In genomic region chr6:120542061-120542460, GRCm38 (mm10) we compare ENCODE assay signal across 16 mouse cellular contexts. TPM values are rescaled to one million over a fixed set of nuclear protein-coding genes. Genes with fewer than 3 reads are reported as not detected.
DNase-seq lines count a peak whose midpoint lies in the region; ATAC-seq and TF ChIP-seq lines count a peak whose summit lies in the region.
"Had no signal": no experiment of that assay in that cellular context is flagged by ENCODE, and none has a peak within 500 bp of the region (broad histone marks: within the 10 kb centered on the region; RNA-seq: fewer than 3 reads in every experiment).

No protein-coding gene starts in this region.

- 6% methylated on average over 1 of the region's 1 CpGs for WGBS in liver, embryonic 11.5 days

- no peak overlapping the region for H3K27ac ChIP-seq in liver, embryonic 11.5 days (ENCODE audit: low read depth, low read length)
- H3K27ac ChIP-seq: heart, embryonic 10.5 days; lung, embryonic 15.5 days; midbrain, embryonic 10.5 days; neural tube, embryonic 12.5 days had no signal

- no peak overlapping the region for H3K4me2 ChIP-seq in liver, embryonic 11.5 days
- H3K4me2 ChIP-seq: lung, embryonic 15.5 days; neural tube, embryonic 12.5 days had no signal

- H3K9me3 ChIP-seq in liver, embryonic 11.5 days (ENCODE audit: control insufficient read depth, low read length), result no peaks in the 10 kb centered on the region
- peaks cover 6% of the 10 kb centered on the region for H3K9me3 ChIP-seq in G1E (replicated peaks)
- H3K9me3 ChIP-seq: heart, embryonic 10.5 days; lung, embryonic 15.5 days; midbrain, embryonic 10.5 days; neural tube, embryonic 12.5 days had no signal

- TF ChIP-seq CTCF in G1E (IDR thresholded peaks at IDR 0.05; ENCODE audit: low read depth, low read length), result 0 out of 2 replicates have a peak, but pooled peaks have one; percentile 3

- no peak overlapping the region for H3K4me3 ChIP-seq in liver, embryonic 11.5 days (ENCODE audit: low read depth, low read length)
- no peak overlapping the region for H3K4me3 ChIP-seq in G1E (ENCODE audit: low read depth, low read length)
- H3K4me3 ChIP-seq: heart, embryonic 10.5 days; lung, embryonic 15.5 days; midbrain, embryonic 10.5 days; neural tube, embryonic 12.5 days had no signal

- no peak for ATAC-seq in liver, embryonic 11.5 days (replicated peaks; ENCODE audit: low FRiP score)
- no peak for ATAC-seq in G1E (ENCODE audit: extremely low read depth, insufficient number of reproducible peaks, low FRiP score, poor library complexity, severe bottlenecking)

- H3K36me3 ChIP-seq in liver, embryonic 11.5 days (ENCODE audit: control insufficient read depth, insufficient read depth, low read length), result no peaks in the 10 kb centered on the region
- H3K36me3 ChIP-seq in G1E (replicated peaks), result no peaks in the 10 kb centered on the region
- H3K36me3 ChIP-seq: heart, embryonic 10.5 days; lung, embryonic 15.5 days; midbrain, embryonic 10.5 days; neural tube, embryonic 12.5 days had no signal

- H3K27me3 ChIP-seq in liver, embryonic 11.5 days (replicated peaks; ENCODE audit: control insufficient read depth, insufficient read depth, low read length), result no peaks in the 10 kb centered on the region
- peaks cover 16% of the 10 kb centered on the region for H3K27me3 ChIP-seq in G1E (ENCODE audit: insufficient read depth, low read length)
- H3K27me3 ChIP-seq: lung, embryonic 15.5 days; neural tube, embryonic 12.5 days had no signal

- peaks cover 10% of the 10 kb centered on the region for H3K4me1 ChIP-seq in liver, embryonic 11.5 days (replicated peaks; ENCODE audit: control insufficient read depth, insufficient read depth, low read length)
- peaks cover 12% of the 10 kb centered on the region for H3K4me1 ChIP-seq in G1E (ENCODE audit: insufficient read depth, low read depth, low read length)

- peak; percentile 21 for DNase-seq in embryo, embryonic 10.5 days (ENCODE audit: low spot score)
- no peak for DNase-seq in embryo, embryonic 11 days
- peak; percentile 54 for DNase-seq in liver
- DNase-seq in liver, embryonic 11.5 days (ENCODE audit: low spot score), result no peak
- no peak for DNase-seq in G1E (ENCODE audit: low spot score)
- peak; percentile 35 for DNase-seq in naive thymus-derived CD4-positive, alpha-beta T cell, adult 2 months (ENCODE audit: low read depth)
- DNase-seq in ovary, postnatal 10 days (ENCODE audit: low spot score), result no peak
- DNase-seq in ovary, postnatal 36 days (ENCODE audit: low spot score), result no peak
- DNase-seq: cerebellum, adult 11-12 months; left cerebral cortex, postnatal 4 days; retina, postnatal 1 day had no signal

- no peak overlapping the region for H3K9ac ChIP-seq in liver, embryonic 11.5 days (ENCODE audit: low read depth, low read length)
- H3K9ac ChIP-seq: lung, embryonic 15.5 days; neural tube, embryonic 12.5 days had no signal

RNA-seq across cellular contexts. Expression of gene Hdhd5, which starts 10.9 kb away (rescaled TPM):
- 19.9 and 20.7 TPM in 2 replicates for polyA plus RNA-seq in liver, embryonic 11.5 days (2014; fragmentation: Nextera tagmentation; extraction: Ambion mirVana)
- total RNA-seq in G1E (2014; fragmentation: Nextera tagmentation) (10.0 and 11.9 TPM in 2 replicates), G1E (2017) (12.8 and 15.5 TPM in 2 replicates)
- 10.2 and 10.5 TPM in 2 replicates for polyA plus RNA-seq in G1E (2012)

RNA-seq across cellular contexts. Expression of gene Tmem121b, which starts 48.5 kb away (rescaled TPM):
- polyA plus RNA-seq in liver, embryonic 11.5 days (2014; fragmentation: Nextera tagmentation; extraction: Ambion mirVana), result 0.07 TPM in 1 of 2 replicates, not detected in the other
- not detected in 2 replicates for total RNA-seq in G1E (2014; fragmentation: Nextera tagmentation)
- 0.05 and 0.06 TPM in 2 replicates for total RNA-seq in G1E (2017)
- not detected in 2 replicates for polyA plus RNA-seq in G1E (2012)
- total RNA-seq: gastrocnemius, adult 8-10 months had no signal

Comparison
In these comparisons a context has a peak if more than half of its experiments do, and no peak if none do; other contexts are left out.
1. DNase-seq: peak in embryo, embryonic 10.5 days (single experiment), liver (single experiment) and naive thymus-derived CD4-positive, alpha-beta T cell, adult 2 months (single experiment); none in embryo, embryonic 11 days (single experiment), liver, embryonic 11.5 days (single experiment), G1E (single experiment), ovary, postnatal 10 days (single experiment) and ovary, postnatal 36 days (single experiment).